Mouse (Mus musculus): ENCODE measurements around the gene Rad23a.

- TF ChIP-seq POLR2A (IDR thresholded peaks at IDR 0.05; ENCODE audit: borderline replicate concordance, extremely low read depth, insufficient read depth, insufficient read length, poor library complexity, severe bottlenecking): no peak
- TF ChIP-seq CTCF (IDR thresholded peaks at IDR 0.05; ENCODE audit: borderline replicate concordance, extremely low read depth, insufficient read depth, insufficient read length): no peak
Measured at GRCm38 (mm10) chr8:84816117-84816516, 24.3 kb downstream of the Rad23a start.
